Mouse (Mus musculus) midbrain, embryonic 13.5 days (tissue): ENCODE measurements at regions not wholly inside any gene's neighbourhood (a gene's known extent, or its start where the extent isn't known, plus 50 kb on each side); places are given as distances from the start of the nearest gene placed in this dataset.

Experiments
- ATAC-seq: fragments of 200-750 bp; cut with Nextera tagmentation; 2 replicates; pipeline ENCODE4 v1.8.0; 2017; ENCODE audit warnings: mild to moderate bottlenecking, moderate TSS enrichment, moderate library complexity
- H3K27ac ChIP-seq: fragments of 300-500 bp; sonication (generic); 2 replicates; pipeline ENCODE4 v1.5.1; 2015; ENCODE audit warnings: inconsistent platforms, mild to moderate bottlenecking, moderate library complexity
- H3K27me3 ChIP-seq: fragments of 300-500 bp; sonication (generic); 2 replicates; pipeline ENCODE4 v1.6.1; 2015; ENCODE audit warnings: mild to moderate bottlenecking, inconsistent platforms
- H3K36me3 ChIP-seq: fragments of 300-500 bp; sonication (generic); 2 replicates; pipeline ENCODE4 v1.6.1; 2015; ENCODE audit warnings: mild to moderate bottlenecking, inconsistent platforms
- H3K4me1 ChIP-seq: fragments of 300-500 bp; sonication (generic); replicated peaks from 2 replicates; pipeline ENCODE4 v1.6.1; 2015; ENCODE audit warnings: inconsistent platforms
- H3K4me2 ChIP-seq: fragments of 300-500 bp; sonication (generic); replicated peaks from 2 replicates; pipeline ENCODE4 v1.6.1; 2015; ENCODE audit warnings: moderate library complexity, mild to moderate bottlenecking, inconsistent platforms
- H3K4me3 ChIP-seq: fragments of 300-500 bp; sonication (generic); replicated peaks from 2 replicates; pipeline ENCODE4 v1.5.1; 2015; ENCODE audit warnings: mild to moderate bottlenecking, inconsistent platforms
- H3K9ac ChIP-seq: fragments of 300-500 bp; sonication (generic); replicated peaks from 2 replicates; pipeline ENCODE4 v1.6.1; 2015; ENCODE audit warnings: mild to moderate bottlenecking, inconsistent platforms
- H3K9me3 ChIP-seq: fragments of 300-500 bp; sonication (generic); 2 replicates; pipeline ENCODE4 v1.6.1; 2016; ENCODE audit warnings: mild to moderate bottlenecking, inconsistent platforms
- WGBS: fragments of 180-500 bp; shearing (Covaris S2); methylation state at CpG from one replicate; pipeline ENCODE4 v1.1.7; 2015; 5-methylcytosine and 5-hydroxymethylcytosine counted together

DNA sequence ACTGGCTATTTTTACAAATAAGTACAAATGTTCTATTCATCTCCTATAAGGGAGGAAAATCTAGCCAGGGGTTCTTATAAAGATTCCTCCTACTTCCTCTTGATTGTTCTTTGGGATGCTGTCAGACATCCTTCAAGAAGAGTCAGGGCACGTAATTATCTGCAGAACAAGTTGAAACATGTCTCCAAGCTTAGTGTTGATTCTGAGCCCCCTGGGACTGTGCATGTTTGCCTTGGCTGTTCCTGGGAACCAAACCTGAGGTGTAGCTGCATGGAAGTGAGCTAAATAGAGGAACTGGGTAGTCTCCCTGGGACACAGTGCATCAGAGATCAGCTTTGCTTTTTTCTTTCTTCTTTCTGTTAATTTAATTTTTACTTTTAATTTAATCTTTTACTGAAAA is 484.8 kb upstream of the 4930452B06Rik start:
- no peaks in the 10 kb centered on the region for H3K27me3 ChIP-seq
- no peak for ATAC-seq

DNA sequence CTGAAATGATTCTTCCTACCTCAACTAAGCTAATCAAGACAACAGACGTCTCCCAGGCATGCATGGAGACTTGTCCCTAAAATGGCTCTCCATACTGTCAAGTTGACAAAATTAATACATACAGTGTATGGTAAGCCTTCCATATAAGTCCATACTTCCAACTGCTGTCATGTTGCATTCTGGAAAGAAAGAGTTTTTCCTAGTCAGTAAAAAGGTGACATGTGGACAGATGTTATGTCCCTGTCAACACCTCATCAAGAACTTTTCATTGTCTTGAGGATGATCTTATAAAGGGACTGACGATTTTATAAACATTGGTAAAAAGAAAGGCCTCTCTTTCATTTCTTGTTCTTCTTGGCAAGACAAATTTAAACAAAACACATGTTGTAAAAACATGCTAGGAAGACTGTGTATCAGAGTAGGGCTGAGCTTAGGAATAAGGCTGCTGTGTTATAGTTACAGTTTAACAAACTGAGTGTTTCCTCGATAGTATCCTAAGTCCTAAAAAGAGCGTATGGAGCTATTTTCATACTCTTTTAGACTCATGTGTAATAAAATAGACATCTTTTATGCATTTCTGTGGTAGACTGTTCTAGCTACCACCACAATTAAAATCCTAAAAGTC is 480.7 kb upstream of the 4930452B06Rik start:
- no peak overlapping the region for H3K27ac ChIP-seq
- H3K4me1 ChIP-seq: no peaks in the 10 kb centered on the region
- H3K4me3 ChIP-seq: no peak overlapping the region
- no peaks in the 10 kb centered on the region for H3K36me3 ChIP-seq
- H3K9ac ChIP-seq: no peak overlapping the region
- H3K4me2 ChIP-seq: no peak overlapping the region
- WGBS: 85% methylated on average over 4 of the region's 4 CpGs
- H3K9me3 ChIP-seq: no peaks in the 10 kb centered on the region
- H3K27me3 ChIP-seq: no peaks in the 10 kb centered on the region
- no peak for ATAC-seq

More for the DNA sequence above, 484.8 kb upstream of the 4930452B06Rik start:
- Histone ChIP-seq H3K4me2 (no peak overlapping the region), H3K9ac (no peak overlapping the region), H3K27ac (no peak overlapping the region), H3K4me3 (no peak overlapping the region), H3K4me1 (no peaks in the 10 kb centered on the region), H3K9me3 (no peaks in the 10 kb centered on the region), H3K36me3 (no peaks in the 10 kb centered on the region)
- WGBS: 50% methylated on average over 1 of the region's 1 CpGs

DNA sequence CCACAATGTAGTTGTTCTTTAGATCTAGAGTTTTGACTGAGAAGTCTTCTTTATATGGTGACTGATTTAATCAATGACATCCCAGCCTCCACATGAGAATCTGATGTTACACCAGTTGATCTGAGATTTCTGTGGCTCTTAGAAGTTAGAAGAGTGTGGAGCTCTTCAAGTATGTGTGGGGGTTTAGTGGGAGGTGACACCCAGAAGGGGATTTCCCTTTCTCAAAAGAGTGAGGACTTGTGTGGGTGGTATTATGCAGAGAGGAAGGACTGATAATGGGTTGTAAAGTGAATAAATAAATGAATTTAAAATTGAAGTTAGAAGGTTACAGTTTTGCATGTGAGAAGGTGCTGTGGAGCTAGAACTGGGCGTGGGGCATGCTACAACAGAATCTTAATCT is 439.7 kb upstream of the 4930452B06Rik start:
- 80% methylated on average over 1 of the region's 1 CpGs for whole genome bisulfite sequencing
- Histone ChIP-seq H3K9ac (no peak overlapping the region), H3K27me3 (no peaks in the 10 kb centered on the region), H3K36me3 (no peaks in the 10 kb centered on the region), H3K9me3 (no peaks in the 10 kb centered on the region), H3K4me1 (no peaks in the 10 kb centered on the region), H3K4me3 (no peak overlapping the region), H3K27ac (no peak overlapping the region), H3K4me2 (no peak overlapping the region)
- no peak for ATAC-seq

DNA sequence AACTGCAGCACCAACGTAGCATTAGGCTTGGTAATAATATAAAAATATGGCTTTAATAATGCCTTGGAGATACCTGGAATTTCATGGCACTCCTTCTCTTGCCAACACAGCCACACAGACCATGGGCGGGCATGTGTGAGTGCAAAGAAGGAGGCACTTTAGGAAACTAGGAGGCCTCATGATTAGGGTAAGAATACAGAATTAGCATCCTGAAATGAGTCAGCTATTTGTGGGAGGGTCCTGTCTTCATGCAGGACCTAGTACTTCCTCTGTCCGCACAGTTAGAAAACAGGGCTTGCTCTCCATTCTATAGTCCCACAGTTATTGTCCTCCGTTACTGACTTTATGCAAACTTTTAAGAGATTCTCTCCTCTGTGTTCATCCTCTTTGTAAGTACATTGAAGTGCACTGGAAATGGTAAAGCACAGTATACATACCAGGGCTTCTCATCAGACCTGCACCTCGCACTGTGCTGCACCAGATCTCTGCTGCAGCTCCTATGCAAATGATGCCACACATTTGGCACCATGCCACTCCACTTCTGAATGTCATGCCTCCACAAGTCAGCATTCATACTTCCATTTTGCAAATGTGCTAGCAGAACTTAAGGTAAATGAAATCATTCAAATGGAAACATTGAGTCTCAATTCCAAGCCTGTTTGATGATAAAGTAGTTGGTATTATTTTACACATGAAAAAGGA is 423.7 kb upstream of the 4930452B06Rik start:
- Histone ChIP-seq H3K4me3 (no peak overlapping the region), H3K27me3 (no peaks in the 10 kb centered on the region), H3K27ac (no peak overlapping the region), H3K9me3 (no peaks in the 10 kb centered on the region), H3K4me2 (no peak overlapping the region), H3K36me3 (no peaks in the 10 kb centered on the region), H3K4me1 (no peaks in the 10 kb centered on the region), H3K9ac (no peak overlapping the region)
- WGBS: 83% methylated on average over 5 of the region's 5 CpGs
- no peak for ATAC-seq

DNA sequence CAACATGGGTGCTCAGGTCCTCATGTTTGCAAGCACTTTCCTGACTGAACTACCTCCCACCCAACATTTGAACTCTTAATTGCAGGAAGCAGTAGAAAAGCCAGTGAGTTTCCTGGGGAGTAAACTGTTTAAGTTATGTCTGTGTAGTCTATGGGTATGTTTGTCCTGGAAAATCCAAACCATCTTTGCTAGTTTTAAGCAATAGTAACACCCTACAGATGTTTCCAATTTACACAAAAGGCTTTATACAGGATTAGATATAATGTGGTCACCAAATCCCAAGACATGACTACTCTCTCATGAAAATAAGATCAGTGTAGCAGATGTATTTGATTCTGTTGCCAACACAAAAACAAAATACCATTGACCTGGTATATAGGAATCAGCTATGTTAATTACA is 421.1 kb upstream of the 4930452B06Rik start:
- Histone ChIP-seq H3K9me3 (no peaks in the 10 kb centered on the region), H3K27me3 (no peaks in the 10 kb centered on the region), H3K9ac (no peak overlapping the region), H3K36me3 (no peaks in the 10 kb centered on the region), H3K27ac (no peak overlapping the region), H3K4me2 (no peak overlapping the region), H3K4me3 (no peak overlapping the region), H3K4me1 (no peaks in the 10 kb centered on the region)
- no peak for ATAC-seq

DNA sequence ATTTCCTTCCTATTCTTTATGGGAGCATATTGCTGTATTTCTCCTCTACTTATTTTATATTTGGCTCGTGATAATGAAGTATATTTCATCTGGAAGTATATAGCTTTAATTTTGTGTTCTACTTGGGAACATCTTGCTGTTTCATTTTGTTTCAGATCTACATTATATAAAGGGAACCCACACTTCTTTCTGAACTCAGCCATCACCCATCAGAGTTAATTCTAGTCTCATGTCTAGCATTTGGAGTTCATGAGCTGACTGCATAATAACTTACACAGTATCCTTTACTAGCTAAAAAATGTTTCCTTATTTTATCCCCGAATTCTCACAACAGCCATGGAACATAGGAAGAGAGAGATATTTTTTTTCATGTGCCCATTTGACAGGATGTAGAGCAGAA is 413.6 kb upstream of the 4930452B06Rik start:
- 77% methylated on average over 2 of the region's 2 CpGs for WGBS
- no peak overlapping the region for H3K4me3 ChIP-seq

DNA sequence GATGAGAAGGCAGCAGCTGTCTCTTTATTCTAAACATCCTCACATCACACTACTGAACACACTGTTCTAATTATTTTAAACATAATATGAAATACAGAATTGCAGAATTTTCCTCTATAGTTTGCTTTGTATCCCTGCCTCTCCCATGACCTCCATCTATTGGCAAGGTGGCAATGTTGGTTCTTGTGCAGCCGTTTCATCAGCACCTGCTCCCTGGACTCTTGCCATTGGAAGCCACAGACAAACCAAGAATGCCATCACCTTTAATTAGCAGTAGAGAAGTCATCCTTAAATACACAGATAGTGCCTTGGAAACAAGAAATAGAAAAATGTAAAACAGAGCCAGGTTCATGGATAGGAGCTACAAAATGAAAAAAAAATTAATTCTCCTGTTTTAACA is 413.0 kb upstream of the 4930452B06Rik start:
- H3K4me3 ChIP-seq: no peak overlapping the region
- 83% methylated on average over 1 of the region's 1 CpGs for WGBS
- no peaks in the 10 kb centered on the region for H3K36me3 ChIP-seq
- H3K27ac ChIP-seq: no peak overlapping the region
- no peaks in the 10 kb centered on the region for H3K4me1 ChIP-seq
- no peaks in the 10 kb centered on the region for H3K27me3 ChIP-seq
- H3K9ac ChIP-seq: no peak overlapping the region
- H3K4me2 ChIP-seq: no peak overlapping the region
- ATAC-seq: no peak
- no peaks in the 10 kb centered on the region for H3K9me3 ChIP-seq

More for the DNA sequence above, 413.6 kb upstream of the 4930452B06Rik start:
- Histone ChIP-seq H3K27ac (no peak overlapping the region), H3K4me1 (no peaks in the 10 kb centered on the region), H3K9ac (no peak overlapping the region), H3K36me3 (no peaks in the 10 kb centered on the region), H3K27me3 (no peaks in the 10 kb centered on the region), H3K4me2 (no peak overlapping the region), H3K9me3 (no peaks in the 10 kb centered on the region)
- ATAC-seq: no peak

DNA sequence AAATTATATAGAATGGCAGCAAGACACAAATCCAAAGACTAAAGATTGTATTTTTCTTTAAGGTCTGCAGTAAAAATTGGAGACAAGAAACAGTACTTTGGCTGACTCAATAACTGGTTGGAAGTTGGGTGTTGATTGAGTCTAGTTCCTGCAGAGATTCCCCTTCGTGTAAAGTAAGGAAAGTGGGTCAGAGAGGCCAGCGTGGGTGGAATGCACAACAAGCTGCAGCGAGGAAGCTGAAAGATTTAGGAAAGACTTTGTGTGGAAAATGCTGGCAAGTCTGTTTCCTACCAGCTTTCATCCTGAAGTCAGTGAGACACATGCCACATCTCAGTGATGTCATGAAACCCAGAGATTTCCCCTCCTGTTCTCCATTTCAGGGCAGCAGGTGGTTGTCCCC is 405.1 kb upstream of the 4930452B06Rik start:
- WGBS: 82% methylated on average over 3 of the region's 3 CpGs
- Histone ChIP-seq H3K4me1 (no peaks in the 10 kb centered on the region), H3K4me2 (no peak overlapping the region), H3K27me3 (no peaks in the 10 kb centered on the region), H3K9ac (no peak overlapping the region), H3K36me3 (no peaks in the 10 kb centered on the region), H3K9me3 (no peaks in the 10 kb centered on the region), H3K4me3 (no peak overlapping the region), H3K27ac (no peak overlapping the region)
- ATAC-seq: no peak

DNA sequence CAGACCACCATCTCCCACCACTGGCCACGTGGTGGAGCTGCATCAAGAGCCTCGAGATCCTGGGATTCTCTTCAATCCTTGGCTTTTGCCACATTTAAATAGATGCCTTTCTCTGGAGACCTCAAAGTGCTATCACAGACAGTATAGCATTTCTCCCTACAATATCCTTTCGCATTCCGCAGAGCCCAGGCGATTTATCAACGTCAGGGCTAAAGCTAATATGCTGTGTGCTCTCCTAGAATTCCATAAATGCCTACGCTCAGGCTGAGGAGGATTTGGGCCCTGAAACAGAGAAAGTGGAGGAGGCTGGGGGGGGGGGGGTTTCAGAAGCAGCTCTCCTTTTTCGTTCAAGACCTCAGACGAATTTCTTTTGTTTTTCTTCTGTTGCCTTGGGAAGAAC is 394.0 kb upstream of the 4930452B06Rik start:
- no peak for ATAC-seq
- Histone ChIP-seq H3K4me2 (no peak overlapping the region), H3K27me3 (no peaks in the 10 kb centered on the region), H3K9me3 (no peaks in the 10 kb centered on the region), H3K9ac (no peak overlapping the region), H3K4me3 (no peak overlapping the region), H3K27ac (no peak overlapping the region), H3K4me1 (no peaks in the 10 kb centered on the region), H3K36me3 (no peaks in the 10 kb centered on the region)
- WGBS: 74% methylated on average over 9 of the region's 9 CpGs

DNA sequence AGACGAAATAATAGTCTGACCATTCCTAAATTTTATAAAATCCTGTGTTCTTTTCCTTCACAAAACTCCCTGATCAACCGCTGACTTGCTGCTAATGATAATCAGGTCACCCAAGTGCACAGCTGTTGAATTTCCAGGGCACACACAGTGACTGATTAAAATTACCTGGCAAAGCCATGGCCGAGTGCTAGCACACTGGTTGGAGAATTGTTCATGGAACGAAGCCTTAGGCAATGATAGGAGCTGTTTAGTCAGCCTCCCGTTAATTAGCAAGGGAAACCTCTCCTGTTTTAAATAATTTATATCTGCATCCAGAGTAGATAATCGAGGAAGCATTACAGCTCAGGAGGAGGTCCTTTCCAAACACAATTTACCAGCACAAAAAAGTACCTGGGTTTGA is 362.8 kb upstream of the 4930452B06Rik start:
- WGBS: 52% methylated on average over 6 of the region's 6 CpGs
- peak; percentile 60; the same call in 1 of the 2 replicates for ATAC-seq
- Histone ChIP-seq H3K4me1 (peaks cover 3% of the 10 kb centered on the region; the same call in 1 of the 2 replicates), H3K36me3 (no peaks in the 10 kb centered on the region), H3K9me3 (no peaks in the 10 kb centered on the region), H3K27ac (no peak overlapping the region), H3K4me3 (no peak overlapping the region), H3K27me3 (no peaks in the 10 kb centered on the region), H3K4me2 (no peak overlapping the region), H3K9ac (no peak overlapping the region)

DNA sequence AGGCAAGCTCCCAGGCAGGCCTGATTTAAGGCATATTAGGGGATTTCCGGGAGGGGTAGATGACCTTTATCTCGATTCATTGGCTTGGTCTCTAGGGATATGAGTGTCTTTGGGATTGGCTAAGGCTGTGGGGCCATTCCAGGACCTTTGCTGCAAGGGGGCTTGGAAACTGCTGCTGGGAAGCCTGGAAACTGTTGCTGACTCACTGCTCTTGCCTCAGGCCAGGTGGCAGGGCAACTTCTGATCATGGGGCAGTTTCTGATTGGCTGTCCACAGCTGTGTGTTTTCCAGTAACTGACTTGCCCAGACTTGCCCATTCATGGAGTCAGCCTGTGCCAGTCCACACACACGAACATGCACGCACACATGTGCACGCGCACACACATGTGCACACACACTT is 349.8 kb upstream of the 4930452B06Rik start:
- Histone ChIP-seq H3K27ac (no peak overlapping the region), H3K4me1 (no peaks in the 10 kb centered on the region), H3K27me3 (no peaks in the 10 kb centered on the region), H3K4me2 (no peak overlapping the region), H3K9me3 (no peaks in the 10 kb centered on the region), H3K36me3 (no peaks in the 10 kb centered on the region), H3K9ac (no peak overlapping the region), H3K4me3 (no peak overlapping the region)
- no peak for ATAC-seq
- 91% methylated on average over 6 of the region's 6 CpGs for WGBS

DNA sequence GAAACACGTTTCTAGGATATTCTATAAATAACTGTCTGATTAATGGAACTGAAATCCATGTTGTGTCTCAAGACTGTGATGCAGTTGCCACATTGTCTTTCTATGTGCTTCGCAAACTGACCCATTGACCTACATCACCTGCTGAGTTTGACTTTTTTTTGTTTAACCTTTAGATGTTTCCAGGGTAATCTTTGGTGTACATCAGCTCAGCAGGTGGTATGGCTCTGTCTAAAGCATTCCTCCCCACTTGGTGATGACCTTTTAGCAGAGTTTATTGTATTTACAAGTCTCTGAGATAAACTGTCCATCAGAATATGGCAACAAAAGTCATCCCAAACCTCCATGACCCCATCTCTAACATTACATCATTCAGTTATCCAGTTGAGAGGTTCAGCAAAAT is 337.0 kb upstream of the 4930452B06Rik start:
- no peak overlapping the region for H3K4me3 ChIP-seq
- no peak for ATAC-seq
- H3K27ac ChIP-seq: no peak overlapping the region
- no peaks in the 10 kb centered on the region for H3K36me3 ChIP-seq
- H3K9ac ChIP-seq: no peak overlapping the region
- no peaks in the 10 kb centered on the region for H3K27me3 ChIP-seq
- H3K9me3 ChIP-seq: no peaks in the 10 kb centered on the region
- 54% methylated on average over 2 of the region's 2 CpGs for WGBS
- H3K4me1 ChIP-seq: peaks cover 7% of the 10 kb centered on the region; the same call in 1 of the 2 replicates
- no peak overlapping the region for H3K4me2 ChIP-seq
